Mouse (Mus musculus) MN1 (cell line): Measurements from ENCODE around the gene Ddx25.

Experiments
- DNase-seq: peaks from one replicate; pipeline ENCODE4 v3.0.0-alpha.2; 2016; ENCODE audit warnings: low spot score

The Ddx25 gene

GRCm38 (mm10) chr9:35493733-35494092 lies 64.6 kb downstream of the Ddx25 start:
- no peak for DNase-seq

GRCm38 (mm10) chr9:35493033-35493732 lies 65.1 kb downstream of the Ddx25 start:
- DNase-seq, result no peak

- DNase-seq, result no peak
Measured at GRCm38 (mm10) chr9:35491109-35491866, 67.0 kb downstream of the Ddx25 start.

- DNase-seq, result no peak
Measured at GRCm38 (mm10) chr9:35488496-35488895, 69.8 kb downstream of the Ddx25 start.
